Mouse (Mus musculus) thymus, postnatal 36 days (tissue): ENCODE data around the gene Psmb8.
"Not testable (repeated sequence)": the region's sequence is repeated elsewhere in the genome, so short reads cannot be mapped to it uniquely, and the experiment has no call there.

Experiments used
- DNase-seq, 2 experiments: peaks; one replicate each; pipeline ENCODE4 v3.0.0; 2022; ENCODE audit warnings: mixed read lengths in 2 of 2

The Psmb8 gene

DNA sequence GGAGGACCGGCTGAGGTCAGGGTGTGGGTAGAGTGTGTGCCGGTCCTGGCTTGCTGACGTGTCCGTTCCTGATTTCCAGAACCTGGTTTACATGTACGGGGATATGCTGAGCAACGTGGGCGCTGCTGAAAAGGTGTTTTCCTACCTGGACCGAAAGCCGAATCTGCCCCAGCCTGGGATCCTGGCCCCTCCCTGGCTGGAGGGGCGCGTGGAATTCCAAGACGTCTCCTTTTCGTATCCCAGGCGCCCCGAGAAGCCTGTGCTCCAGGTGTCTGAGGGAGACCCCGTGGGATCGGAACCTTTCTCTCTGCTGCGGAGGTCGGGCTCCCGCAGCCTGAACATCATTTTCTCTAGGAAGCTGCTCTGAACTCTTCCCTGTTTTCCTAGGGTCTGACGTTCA lies 16.4 kb downstream of the Psmb8 start:
- DNase-seq: no peak

DNA sequence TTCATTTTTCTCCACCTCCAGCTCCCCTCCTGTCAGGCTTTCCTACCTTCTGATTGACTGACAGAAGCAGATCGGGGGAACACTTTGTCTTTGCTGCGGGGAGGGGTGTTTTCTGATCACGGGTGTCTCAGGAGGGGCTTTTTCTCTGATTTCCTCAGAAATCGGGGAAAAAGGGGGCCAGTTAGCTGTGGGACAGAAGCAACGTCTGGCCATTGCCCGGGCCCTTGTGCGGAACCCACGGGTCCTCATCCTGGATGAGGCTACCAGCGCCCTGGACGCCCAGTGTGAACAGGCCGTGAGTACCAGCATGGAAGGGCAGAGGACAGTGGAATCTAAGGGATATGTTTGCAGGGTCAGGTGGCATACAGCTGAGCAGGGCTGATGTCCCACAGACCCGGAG lies 17.7 kb downstream of the Psmb8 start:
- no peak for DNase-seq

DNA sequence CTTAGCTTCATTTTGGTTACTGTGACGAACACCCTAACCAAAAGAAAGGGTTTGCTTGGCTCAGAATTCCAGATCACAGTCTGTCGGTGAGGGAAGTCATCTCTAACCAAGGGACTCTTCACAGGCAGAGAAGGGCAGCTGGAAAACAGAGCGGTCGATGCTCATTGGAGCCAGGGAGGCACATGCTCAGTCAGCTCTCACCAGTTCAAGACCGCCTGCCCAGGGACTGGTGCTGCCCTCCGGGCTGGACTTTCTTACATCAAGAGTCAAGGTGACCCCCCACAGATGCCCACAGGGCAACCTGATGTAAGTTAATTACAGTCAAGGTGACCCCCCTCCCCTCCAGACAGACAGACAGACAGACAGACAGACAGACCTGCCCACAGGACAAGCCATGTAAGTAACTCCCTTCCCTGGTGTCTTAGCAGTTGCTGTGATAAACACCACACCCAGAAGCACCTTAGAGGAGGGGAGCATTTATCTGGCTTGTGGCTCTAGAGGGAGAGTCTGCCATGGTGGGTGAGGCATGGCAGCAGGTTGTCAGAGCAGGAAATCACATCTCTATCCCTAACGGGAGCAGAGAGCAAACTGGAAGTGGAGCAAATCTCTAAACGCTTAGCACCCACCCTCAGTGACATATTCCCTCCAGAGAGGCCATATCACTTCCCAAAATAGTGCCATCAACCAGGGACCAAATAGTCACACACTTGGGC lies 19.9 kb downstream of the Psmb8 start:
- DNase-seq: no peak

DNA sequence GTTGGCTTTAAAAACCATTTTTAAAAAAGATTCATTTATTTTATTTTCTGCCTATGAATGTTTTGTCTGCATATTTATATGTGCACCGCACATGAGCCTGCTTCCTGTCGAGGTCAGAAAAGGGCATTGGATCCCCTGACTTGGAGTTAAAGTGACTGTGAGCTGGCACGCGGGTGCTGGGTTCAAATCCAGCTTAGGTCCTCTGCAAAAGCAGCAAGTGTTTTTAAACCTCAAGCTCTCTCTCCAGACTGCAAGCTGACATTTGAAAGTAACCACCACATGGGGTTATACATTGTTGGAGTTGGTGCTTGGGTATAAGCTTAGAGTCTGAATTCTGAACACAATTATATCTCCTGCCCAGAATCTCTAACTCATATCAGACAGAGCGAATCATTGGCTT lies 20.5 kb downstream of the Psmb8 start:
- DNase-seq: no peak

DNA sequence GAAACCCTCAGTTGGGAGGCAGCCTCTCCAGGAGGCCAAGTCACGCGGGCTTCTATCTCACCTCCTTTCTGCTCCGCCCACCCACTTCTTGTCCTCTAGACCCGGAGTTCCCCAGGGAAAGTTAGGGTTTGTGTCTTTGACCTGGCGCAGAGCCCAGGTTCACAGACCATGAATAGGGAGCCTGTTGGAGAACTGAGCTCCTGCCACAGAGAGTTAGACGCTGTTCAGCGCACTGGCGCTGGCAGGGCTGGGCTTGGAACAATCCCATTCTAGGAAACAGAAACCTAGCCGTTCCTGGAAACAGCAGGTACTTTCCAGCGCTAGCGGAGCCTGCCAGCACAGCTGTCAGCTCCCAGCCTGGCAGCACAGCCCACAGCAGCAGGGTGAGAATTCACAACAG lies 21.2 kb downstream of the Psmb8 start:
- DNase-seq: peak; percentile 27 to 44

DNA sequence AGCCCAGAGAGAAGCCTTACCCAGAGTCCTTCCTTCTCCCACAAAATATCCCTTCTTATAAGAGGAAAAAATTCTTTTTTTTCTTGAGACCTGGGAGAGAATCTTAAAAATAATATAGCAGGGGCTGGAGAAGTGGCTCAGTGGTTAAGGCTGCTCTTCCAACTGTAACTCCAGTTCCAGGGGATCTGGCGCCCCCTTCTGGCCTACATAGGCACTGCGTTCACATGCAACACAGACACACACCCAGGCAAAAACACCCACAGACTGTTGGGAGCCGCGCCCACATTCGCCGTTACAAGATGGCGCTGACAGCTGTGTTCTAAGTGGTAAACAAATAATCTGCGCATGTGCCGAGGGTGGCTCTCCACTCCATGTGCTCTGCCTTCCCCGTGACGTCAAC lies 21.6 kb downstream of the Psmb8 start:
- peak; percentile 82 to 87 for DNase-seq

DNA sequence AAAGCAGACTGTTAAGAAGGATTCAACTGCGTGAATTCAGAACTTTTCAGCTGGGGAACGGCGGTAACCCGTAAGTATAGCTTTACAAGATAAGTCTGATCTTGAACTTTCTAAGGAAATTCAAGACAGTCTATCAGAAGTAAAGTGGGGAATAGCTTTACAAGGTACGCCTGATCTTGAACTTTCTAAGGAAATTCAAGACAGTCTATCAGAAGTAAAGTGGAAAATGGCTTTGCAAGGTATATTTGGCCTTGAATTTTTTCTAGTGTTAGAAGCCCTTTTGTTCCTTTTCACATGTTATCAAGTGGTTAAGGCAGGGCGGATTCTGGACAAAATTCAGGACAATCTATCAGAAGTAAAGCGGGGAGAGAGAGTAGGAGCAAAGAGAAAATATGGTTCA lies 22.3 kb downstream of the Psmb8 start:
- not testable (repeated sequence) for DNase-seq

DNA sequence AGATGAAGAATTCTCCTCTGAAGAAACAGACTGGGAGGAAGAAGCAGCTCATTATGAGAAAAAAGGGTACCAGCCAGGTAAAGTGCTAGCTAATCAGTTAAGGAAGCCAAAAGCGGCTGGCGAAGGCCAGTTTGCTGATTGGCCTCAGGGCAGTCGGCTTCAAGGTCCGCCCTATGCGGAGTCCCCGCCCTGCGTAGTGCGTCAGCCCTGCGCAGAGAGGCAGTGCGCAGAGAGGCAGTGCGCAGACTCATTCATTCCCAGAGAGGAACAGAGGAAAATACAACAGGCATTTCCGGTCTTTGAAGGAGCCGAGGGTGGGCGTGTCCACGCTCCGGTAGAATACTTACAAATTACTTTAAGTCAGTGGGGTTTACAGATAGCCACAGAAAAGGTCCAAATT lies 22.9 kb downstream of the Psmb8 start:
- not testable (repeated sequence) for DNase-seq

DNA sequence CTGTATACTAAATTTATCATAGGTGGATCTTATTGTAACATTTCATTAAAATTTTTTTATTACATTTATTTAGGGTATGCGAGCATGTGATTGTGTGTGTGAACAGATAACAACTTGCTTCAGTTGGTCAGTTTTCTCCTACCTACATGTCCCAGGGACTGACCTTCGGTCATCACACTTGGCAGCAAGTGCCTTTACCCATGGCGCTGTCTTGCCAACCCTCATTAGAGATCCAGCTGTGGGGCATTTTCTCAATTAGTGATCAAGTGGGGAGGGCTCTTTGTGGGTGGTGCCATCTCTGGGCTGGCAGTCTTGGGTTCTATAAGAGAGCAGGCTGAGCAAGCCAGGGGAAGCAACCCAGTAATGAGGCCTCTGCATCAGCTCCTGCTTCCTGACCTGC lies 27.3 kb downstream of the Psmb8 start:
- DNase-seq: no peak

DNA sequence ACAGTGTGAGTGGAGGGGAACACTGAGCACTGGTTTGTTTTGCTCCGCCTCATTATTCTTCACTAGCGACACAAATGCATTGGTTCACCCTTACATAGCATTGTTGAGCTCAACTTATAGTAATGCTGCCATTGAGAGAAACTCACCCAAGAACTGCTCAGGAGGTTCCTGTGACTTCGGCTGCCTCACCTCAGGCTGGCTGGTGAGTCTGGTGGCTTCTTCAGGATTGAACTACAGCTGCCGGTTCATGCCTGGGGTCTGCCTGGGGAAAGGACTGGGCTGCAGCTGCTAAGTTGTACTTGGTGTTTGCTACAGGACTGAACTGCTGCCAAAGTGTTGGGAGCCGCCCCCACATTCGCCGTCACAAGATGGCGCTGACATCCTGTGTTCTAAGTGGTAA lies 27.9 kb downstream of the Psmb8 start:
- no peak for DNase-seq

DNA sequence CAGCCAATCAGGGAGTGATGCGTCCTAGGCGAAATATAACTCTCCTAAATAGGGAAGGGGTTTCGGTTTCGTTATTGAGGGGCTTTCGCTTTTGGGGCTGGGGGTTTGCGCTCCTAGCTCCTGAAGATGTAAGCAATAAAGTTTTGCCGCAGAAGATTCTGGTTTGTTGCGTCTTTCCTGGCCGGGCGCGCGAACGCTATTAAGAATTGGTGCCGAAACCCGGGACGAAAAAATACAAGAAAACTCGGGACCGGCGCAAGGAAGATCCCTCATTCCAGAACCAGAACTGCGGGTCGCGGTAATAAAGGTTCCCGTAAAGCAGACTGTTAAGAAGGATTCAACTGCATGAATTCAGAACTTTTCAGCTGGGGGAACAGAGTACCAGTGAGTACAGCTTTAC lies 28.4 kb downstream of the Psmb8 start:
- not testable (repeated sequence) for DNase-seq

DNA sequence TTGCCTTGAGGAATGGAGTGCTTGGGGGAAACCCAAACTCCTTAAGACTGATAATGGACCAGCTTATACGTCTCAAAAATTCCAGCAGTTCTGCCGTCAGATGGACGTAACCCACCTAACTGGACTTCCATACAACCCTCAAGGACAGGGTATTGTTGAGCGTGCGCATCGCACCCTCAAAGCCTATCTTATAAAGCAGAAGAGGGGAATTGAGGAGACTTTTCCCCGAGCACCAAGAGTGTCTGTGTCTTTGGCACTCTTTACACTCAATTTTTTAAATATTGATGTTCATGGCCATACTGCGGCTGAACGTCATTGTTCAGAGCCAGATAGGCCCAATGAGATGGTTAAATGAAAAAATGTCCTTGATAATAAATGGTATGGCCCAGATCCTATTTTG lies 33.5 kb downstream of the Psmb8 start:
- DNase-seq: not testable (repeated sequence)

DNA sequence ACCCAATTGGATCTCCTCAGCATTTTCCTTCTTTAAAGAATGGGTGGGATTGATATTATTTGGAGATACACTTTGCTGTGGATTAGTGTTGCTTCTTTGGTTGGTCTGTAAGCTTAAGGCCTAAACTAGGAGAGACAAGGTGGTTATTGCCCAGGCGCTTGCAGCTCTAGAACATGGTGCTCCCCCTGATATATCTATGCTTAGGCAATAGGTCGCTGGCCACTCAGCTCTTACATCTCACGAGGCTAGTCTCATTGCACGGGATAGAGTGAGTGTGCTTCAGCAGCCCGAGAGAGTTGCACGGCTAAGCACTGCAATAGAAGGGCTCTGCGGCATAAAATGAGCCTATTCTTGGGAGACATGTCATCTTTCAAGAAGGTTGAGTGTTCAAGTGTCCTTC lies 34.5 kb downstream of the Psmb8 start:
- not testable (repeated sequence) for DNase-seq

DNA sequence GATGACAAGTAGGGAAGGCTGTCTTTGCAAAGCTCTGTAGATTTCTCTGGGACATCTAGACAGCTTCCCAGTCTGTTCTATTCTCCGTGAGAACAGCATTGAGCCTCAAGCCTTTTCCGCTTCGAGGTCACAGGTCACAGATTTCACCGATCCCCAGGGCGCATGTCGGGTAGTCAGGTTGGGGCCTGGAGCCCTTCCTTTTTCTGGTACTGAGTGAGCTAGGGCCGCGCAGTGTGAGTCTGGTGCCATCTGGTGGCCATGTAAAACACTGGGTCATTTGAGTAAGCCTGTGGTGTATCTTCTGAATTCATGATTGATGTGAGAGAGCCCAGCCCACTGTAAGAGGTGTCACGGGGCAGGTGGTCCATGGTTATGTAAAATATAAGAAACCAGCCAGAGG lies 37.4 kb downstream of the Psmb8 start:
- peak; percentile 88 to 89 for DNase-seq

DNA sequence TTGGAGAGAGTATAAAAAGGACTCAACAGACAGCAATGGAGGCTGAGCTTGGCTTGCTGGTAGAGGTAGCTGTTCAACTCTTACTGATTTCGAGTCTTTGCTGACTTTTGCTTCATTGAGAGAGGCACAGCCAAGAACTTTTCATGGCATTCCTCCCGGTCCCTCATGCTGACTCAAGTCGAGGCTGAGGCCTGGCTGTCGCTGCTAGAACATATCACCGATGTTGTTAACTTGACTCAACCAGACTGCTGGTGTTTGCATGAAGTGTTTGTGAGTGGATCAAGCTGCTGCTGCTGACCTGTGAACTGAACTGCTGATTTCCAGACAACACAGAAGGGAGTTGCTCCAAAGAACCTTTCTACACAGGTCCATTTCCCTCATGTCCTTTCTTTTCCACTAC lies 39.2 kb downstream of the Psmb8 start:
- no peak for DNase-seq

DNA sequence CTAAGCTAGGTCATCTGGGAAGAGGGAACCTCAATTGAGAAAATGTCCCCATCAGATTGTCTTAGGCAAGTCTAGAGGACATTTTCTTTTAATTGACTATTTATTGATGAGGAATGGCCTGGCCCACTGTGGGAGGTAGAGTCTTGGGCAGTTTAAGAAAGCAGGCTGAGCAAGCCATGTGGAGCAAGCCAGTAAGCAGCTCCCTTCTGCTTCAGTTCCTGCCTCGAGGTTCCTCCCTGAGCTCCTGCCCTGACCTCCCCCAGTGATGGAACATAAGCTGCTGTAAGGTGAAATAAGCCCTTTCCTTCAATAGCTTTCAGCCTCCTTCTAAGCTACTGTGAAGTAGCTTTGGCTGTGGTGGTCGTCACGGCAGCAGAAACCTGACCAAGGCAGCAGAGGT lies 40.2 kb downstream of the Psmb8 start:
- DNase-seq: no peak

DNA sequence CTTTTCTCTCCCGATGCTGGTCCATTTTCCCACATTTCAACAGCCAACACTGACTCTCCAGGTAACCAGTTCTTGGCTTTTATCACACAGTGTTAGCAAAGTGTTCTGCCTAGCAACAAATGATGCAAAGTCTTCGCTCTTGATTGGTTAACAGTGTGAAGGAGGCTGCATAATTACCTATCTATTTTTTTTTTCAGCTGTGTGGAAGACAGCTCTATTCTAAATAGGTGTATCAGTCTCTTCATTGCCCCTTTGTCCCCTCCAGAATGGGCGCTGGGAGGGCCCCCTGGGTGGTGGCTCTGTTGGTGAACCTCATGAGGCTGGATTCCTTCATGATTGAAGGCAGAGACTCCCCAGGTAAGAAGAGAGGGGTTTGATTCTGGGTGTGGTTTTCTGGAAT lies 41.2 kb downstream of the Psmb8 start, which contains the start of gene H2-Ob:
TSS of gene H2-Ob (plus strand) at position 198 of the 400 bp plus-strand sequence.
- DNase-seq: no peak

DNA sequence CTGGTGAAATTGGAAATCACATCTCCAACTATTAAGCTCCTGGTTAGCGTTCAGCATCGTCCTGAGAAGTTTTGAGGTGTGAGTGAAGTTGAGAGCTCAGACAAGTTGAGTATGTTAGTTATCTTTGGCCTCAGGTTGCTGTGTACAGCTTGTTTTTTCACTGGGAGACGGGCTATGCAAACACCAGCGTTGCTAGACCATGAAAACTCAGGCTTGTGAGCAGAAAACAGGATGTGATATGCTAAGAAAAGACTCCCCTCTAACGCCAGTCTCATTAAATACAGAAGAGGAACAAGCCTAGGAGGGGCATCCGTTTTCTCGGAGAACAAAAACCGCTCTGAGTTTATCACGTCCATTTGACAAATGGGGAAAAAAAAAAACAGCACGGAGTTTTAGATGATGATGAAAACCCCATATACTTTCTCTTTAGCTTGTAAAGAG lies 42.1 kb downstream of the Psmb8 start:
- no peak for DNase-seq

DNA sequence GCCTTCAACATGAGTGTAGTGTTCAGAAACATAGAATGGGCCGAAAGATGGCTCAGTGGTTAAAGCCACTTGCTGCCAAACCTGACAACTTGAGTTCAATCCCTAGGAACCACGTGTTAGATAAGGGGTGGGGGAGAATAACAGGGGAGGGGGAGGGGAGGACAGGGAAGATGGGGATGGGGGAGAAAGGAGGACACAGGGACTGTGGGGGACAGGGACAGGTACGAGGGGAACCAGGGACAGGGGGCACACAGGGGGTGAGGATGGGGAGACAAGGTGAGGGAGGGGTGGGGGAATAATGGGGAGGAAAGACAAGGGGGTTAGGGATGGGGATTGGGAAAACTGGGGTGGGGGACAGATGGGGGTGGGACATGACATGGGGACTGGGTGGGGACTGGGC lies 42.8 kb downstream of the Psmb8 start:
- no peak for DNase-seq

DNA sequence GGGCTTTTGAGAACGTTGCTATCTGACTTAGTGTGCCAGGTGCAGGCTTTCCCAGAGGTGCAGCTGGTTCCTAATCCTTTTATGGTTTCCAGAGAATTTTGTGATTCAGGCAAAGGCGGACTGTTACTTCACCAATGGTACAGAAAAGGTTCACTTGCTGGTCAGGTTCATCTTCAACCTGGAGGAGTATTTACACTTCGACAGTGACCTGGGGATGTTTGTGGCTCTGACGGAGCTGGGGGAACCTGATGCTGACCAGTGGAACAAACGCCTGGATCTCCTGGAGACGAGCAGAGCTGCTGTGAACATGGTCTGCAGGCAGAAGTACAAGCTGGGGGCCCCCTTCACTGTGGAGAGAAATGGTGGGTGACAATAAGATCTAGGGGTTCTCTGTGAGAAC lies 43.4 kb downstream of the Psmb8 start:
- DNase-seq: no peak

DNA sequence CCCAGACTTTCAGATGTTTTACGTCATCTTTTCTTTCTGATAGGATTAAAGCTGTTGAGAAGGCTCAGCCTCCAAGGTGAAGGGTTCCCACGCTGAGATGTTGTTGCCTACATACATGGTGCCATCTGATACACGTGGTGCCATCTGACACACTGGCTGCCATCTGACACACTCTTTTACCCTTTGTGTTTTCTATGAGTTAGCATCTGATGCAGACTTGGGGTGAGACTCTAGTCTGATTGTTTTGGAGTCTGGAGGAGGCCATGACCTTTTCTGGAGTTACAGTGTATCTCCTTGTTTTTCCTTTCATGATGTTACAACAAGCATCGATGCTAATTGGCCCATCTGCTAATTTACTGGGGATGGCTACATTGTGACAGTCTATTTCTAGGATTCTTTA lies 47.1 kb downstream of the Psmb8 start:
- DNase-seq: no peak

DNA sequence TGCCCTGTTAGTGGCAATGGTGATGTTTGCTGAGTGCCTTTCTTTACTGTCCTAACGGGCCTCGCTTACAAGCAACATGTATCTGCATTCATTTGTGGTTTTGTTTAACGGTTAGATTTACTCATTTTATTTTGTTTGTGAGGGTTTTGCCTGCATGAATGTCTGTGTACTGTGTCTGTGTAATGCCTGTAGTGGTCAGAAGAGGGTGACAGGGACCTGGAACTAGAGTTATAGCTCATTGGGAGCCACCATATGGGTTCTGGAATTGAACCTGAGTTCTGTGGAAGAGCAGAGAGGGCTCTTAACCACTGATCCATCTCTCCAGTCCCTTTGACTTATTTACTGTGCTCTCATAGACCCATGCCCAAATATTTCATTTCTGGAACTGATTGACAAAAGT lies 49.5 kb downstream of the Psmb8 start:
- DNase-seq: no peak

DNA sequence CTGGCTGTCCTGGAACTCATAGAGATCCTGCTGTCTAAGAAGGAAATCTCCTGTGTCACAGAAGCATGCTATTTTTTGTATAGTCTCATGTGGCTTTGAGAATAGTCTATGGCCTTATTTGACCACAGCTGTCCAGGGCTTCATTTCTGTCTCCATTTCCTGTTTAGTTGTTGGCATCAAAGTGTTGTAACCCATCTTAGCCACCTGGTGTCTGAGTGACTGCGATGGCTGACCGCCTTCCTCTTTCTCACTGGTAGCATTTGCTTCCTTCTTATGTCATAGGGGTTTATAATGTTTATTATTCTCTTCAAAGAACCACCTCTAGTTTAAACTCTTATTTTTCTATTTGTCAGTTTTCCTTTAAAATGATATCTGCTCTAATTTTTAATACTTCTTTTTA lies 51.2 kb downstream of the Psmb8 start:
- DNase-seq: no peak

DNA sequence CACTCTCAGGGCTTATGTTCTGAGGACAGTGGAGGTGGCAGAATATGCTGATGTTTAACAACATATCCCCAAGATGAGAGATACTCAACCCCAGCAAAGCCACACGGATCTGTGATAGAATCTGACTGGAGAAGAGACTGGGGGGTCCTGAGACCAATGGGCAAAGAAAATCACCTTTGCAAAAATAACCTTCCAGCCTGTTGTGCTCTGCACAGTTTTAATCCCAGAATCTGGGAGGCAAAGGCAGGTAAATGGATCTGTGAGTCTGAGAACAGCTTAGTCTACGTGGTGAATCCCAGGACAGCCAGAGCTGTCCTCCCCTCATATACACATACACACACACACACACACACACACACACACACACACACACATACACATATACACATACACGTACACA lies 51.8 kb downstream of the Psmb8 start:
- DNase-seq: no peak

DNA sequence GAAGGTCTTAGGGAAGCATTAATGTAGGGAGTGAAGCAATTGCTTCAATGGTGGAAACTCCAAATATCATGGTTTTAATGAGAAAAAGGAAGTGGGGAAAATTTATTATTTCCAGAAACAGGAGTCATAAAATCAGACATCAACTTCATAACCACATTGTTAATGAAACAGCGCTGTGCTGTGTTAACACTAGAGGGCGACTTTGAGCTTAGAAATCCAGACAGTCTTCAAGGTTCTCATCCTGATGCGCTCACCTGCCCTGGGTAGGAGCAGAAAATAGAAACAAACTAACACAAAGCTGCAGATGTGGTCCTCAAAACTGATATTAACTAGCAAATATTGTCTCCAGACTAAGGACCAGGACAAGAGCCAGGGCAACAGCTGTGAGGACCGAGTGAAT lies 52.4 kb downstream of the Psmb8 start:
- DNase-seq: no peak
